Mouse (Mus musculus) embryonic facial prominence, embryonic 14.5 days (tissue): ENCODE measurements around the gene Aatk. TPM values are rescaled to one million over a fixed set of nuclear protein-coding genes. Genes with fewer than 3 reads are reported as not detected.

Experiments
- ATAC-seq: fragments of 200-750 bp; cut with Nextera tagmentation; 2 replicates; pipeline ENCODE4 v1.8.0; 2017; ENCODE audit warnings: low read depth, moderate number of reproducible peaks, moderate TSS enrichment
- DNase-seq: peaks from one replicate; pipeline ENCODE4 v3.0.0-alpha.2; 2015; ENCODE audit warnings: low spot score
- H3K27ac ChIP-seq: fragments of 300-500 bp; sonication (generic); replicated peaks from 2 replicates; pipeline ENCODE4 v1.5.1; 2014; ENCODE audit warnings: low read depth, mild to moderate bottlenecking, low read length, moderate library complexity
- H3K27me3 ChIP-seq: fragments of 300-500 bp; sonication (generic); replicated peaks from 2 replicates; pipeline ENCODE4 v1.6.1; 2014; ENCODE audit warnings: low read length; ENCODE audit not compliant: control insufficient read depth, insufficient read depth
- H3K36me3 ChIP-seq: fragments of 300-500 bp; sonication (generic); 2 replicates; pipeline ENCODE4 v1.6.1; 2014; ENCODE audit warnings: low read length, mixed read lengths; ENCODE audit not compliant: control insufficient read depth, insufficient read depth
- H3K4me1 ChIP-seq: fragments of 300-500 bp; sonication (generic); 2 replicates; pipeline ENCODE4 v1.6.1; 2014; ENCODE audit warnings: antibody characterized with exemption, low read length; ENCODE audit not compliant: control insufficient read depth, insufficient read depth
- H3K4me2 ChIP-seq: fragments of 300-500 bp; sonication (generic); 2 replicates; pipeline ENCODE4 v1.6.1; 2014; ENCODE audit warnings: low read depth, mild to moderate bottlenecking, low read length, moderate library complexity, mixed read lengths
- H3K4me3 ChIP-seq: fragments of 300-500 bp; sonication (generic); 2 replicates; pipeline ENCODE4 v1.5.1; 2014; ENCODE audit warnings: low read depth, mild to moderate bottlenecking, low read length
- H3K9ac ChIP-seq: fragments of 300-500 bp; sonication (generic); 2 replicates; pipeline ENCODE4 v1.6.1; 2014; ENCODE audit warnings: low read depth, mild to moderate bottlenecking, low read length, moderate library complexity, mixed read lengths
- H3K9me3 ChIP-seq: fragments of 300-500 bp; sonication (generic); 2 replicates; pipeline ENCODE4 v1.6.1; 2016; ENCODE audit warnings: low read length; ENCODE audit not compliant: control insufficient read depth
- WGBS: fragments of 180-500 bp; shearing (Covaris S2); extraction: QIAGEN DNeasy Blood & Tissue Kit; methylation state at CpG from one replicate; pipeline ENCODE4 v1.1.7; 2014; 5-methylcytosine and 5-hydroxymethylcytosine counted together
- polyA plus RNA-seq: library from polyadenylated mRNA; unstranded; fragments of >200 nt; fragmentation: Nextera tagmentation; extraction: Ambion mirVana; gene quantifications from 2 replicates; pipeline ENCODE4 v1.2.1, GENCODE M21; 2014

Aatk gene
- polyA plus RNA-seq, 1 experiment from 2014 or later = 10.8 TPM

- Histone ChIP-seq H3K4me3 (no peak overlapping the region), H3K9ac (no peak overlapping the region), H3K27ac (no peak overlapping the region), H3K36me3 (peaks cover 43% of the 10 kb centered on the region), H3K4me1 (no peaks in the 10 kb centered on the region), H3K27me3 (no peaks in the 10 kb centered on the region), H3K9me3 (no peaks in the 10 kb centered on the region), H3K4me2 (no peak overlapping the region)
- no peak for DNase-seq
- ATAC-seq = no peak
- 78% methylated on average over 5 of the region's 5 CpGs for whole genome bisulfite sequencing
Observed at GRCm38 (mm10) chr11:120063326-120063725, 16.4 kb upstream of the Aatk start.

- DNase-seq (no peak), ATAC-seq (no peak)
- Histone ChIP-seq H3K9me3 (no peaks in the 10 kb centered on the region), H3K4me3 (no peak overlapping the region), H3K27me3 (no peaks in the 10 kb centered on the region), H3K27ac (no peak overlapping the region), H3K36me3 (peaks cover 18% of the 10 kb centered on the region), H3K4me1 (no peaks in the 10 kb centered on the region), H3K4me2 (no peak overlapping the region), H3K9ac (no peak overlapping the region)
- WGBS = 73% methylated on average over 8 of the region's 8 CpGs
Observed at GRCm38 (mm10) chr11:120060634-120061033, 13.7 kb upstream of the Aatk start.

- Histone ChIP-seq H3K27ac (no peak overlapping the region), H3K4me2 (no peak overlapping the region), H3K36me3 (no peaks in the 10 kb centered on the region), H3K4me1 (peaks cover 4% of the 10 kb centered on the region; the same call in 1 of the 2 replicates), H3K9me3 (no peaks in the 10 kb centered on the region), H3K4me3 (no peak overlapping the region), H3K9ac (no peak overlapping the region), H3K27me3 (no peaks in the 10 kb centered on the region)
- DNase-seq = no peak
- 72% methylated on average over 12 of the region's 12 CpGs for WGBS
- no peak for ATAC-seq
Observed at GRCm38 (mm10) chr11:120055953-120056732, 9.2 kb upstream of the Aatk start.

- H3K27me3 ChIP-seq = peaks cover 3% of the 10 kb centered on the region; the same call in 1 of the 2 replicates
- H3K9me3 ChIP-seq = no peaks in the 10 kb centered on the region
- H3K4me2 ChIP-seq = no peak overlapping the region
- no peak overlapping the region for H3K27ac ChIP-seq
- ATAC-seq = no peak
- no peak for DNase-seq
- no peak overlapping the region for H3K4me3 ChIP-seq
- peaks cover 4% of the 10 kb centered on the region; the same call in 1 of the 2 replicates for H3K4me1 ChIP-seq
- no peak overlapping the region for H3K9ac ChIP-seq
- no peaks in the 10 kb centered on the region for H3K36me3 ChIP-seq
- WGBS = 80% methylated on average over 4 of the region's 4 CpGs
Observed at GRCm38 (mm10) chr11:120053846-120054245, 6.9 kb upstream of the Aatk start.

GRCm38 (mm10) chr11:120052274-120052673 is 5.3 kb upstream of the Aatk start:
- no peak overlapping the region for H3K4me3 ChIP-seq
- DNase-seq = peak; percentile 65

GRCm38 (mm10) chr11:120051124-120051811 is 4.3 kb upstream of the Aatk start:
- Histone ChIP-seq H3K9ac (no peak overlapping the region), H3K9me3 (no peaks in the 10 kb centered on the region), H3K4me2 (no peak overlapping the region), H3K4me1 (peaks cover 19% of the 10 kb centered on the region), H3K27me3 (peaks cover 25% of the 10 kb centered on the region), H3K27ac (no peak overlapping the region; the same call in 1 of the 2 replicates), H3K36me3 (no peaks in the 10 kb centered on the region), H3K4me3 (no peak overlapping the region)
- peak; percentile 43; the same call in 1 of the 2 replicates for ATAC-seq
- DNase-seq = peak; percentile 50
- 49% methylated on average over 14 of the region's 14 CpGs for WGBS

More at GRCm38 (mm10) chr11:120052274-120052673, 5.3 kb upstream of the Aatk start:
- H3K27ac ChIP-seq = no peak overlapping the region
- no peak overlapping the region for H3K4me2 ChIP-seq
- H3K4me1 ChIP-seq = peaks cover 18% of the 10 kb centered on the region
- peaks cover 18% of the 10 kb centered on the region for H3K27me3 ChIP-seq
- ATAC-seq = 0 out of 2 replicates have a peak, but pooled peaks have one; percentile 30
- no peak overlapping the region for H3K9ac ChIP-seq
- no peaks in the 10 kb centered on the region for H3K36me3 ChIP-seq
- no peaks in the 10 kb centered on the region for H3K9me3 ChIP-seq
- 58% methylated on average over 9 of the region's 9 CpGs for WGBS

GRCm38 (mm10) chr11:120049067-120049466 is 2.1 kb upstream of the Aatk start:
- H3K4me1 ChIP-seq = peaks cover 25% of the 10 kb centered on the region
- no peak overlapping the region for H3K9ac ChIP-seq
- no peaks in the 10 kb centered on the region for H3K9me3 ChIP-seq
- H3K36me3 ChIP-seq = no peaks in the 10 kb centered on the region
- no peak for DNase-seq
- H3K4me3 ChIP-seq = no peak overlapping the region
- peaks cover 28% of the 10 kb centered on the region for H3K27me3 ChIP-seq
- H3K4me2 ChIP-seq = no peak overlapping the region
- no peak for ATAC-seq
- H3K27ac ChIP-seq = no peak overlapping the region
- WGBS = 77% methylated on average over 8 of the region's 8 CpGs

GRCm38 (mm10) chr11:120048252-120048556 is 1.2 kb upstream of the Aatk start:
- DNase-seq (peak; percentile 47), ATAC-seq (0 out of 2 replicates have a peak, but pooled peaks have one; percentile 26)
- Histone ChIP-seq H3K9me3 (no peaks in the 10 kb centered on the region), H3K27ac (no peak overlapping the region), H3K4me1 (peaks cover 25% of the 10 kb centered on the region), H3K36me3 (no peaks in the 10 kb centered on the region), H3K27me3 (peaks cover 28% of the 10 kb centered on the region), H3K4me2 (peak overlapping the region; percentile 96), H3K4me3 (peak overlapping the region; percentile 65), H3K9ac (peak overlapping the region; percentile 74; the same call in 1 of the 2 replicates)
- WGBS = 14% methylated on average over 4 of the region's 23 CpGs
